Mouse (Mus musculus) embryonic fibroblast, embryonic 13.5 days (primary cell): Measurements from ENCODE around the gene Smg6.

ENCODE experiments used
- CTCF ChIP-seq: IDR thresholded peaks from 2 replicates; pipeline ENCODE4 v1.5.1; 2011; ENCODE audit warnings: mild to moderate bottlenecking, control low read depth, low read length, moderate library complexity, borderline replicate concordance; ENCODE audit not compliant: insufficient read depth
- POLR2A ChIP-seq: IDR thresholded peaks from 2 replicates; pipeline ENCODE4 v1.6.1; 2011; ENCODE audit warnings: low read depth, mild to moderate bottlenecking, control low read depth, low read length, moderate library complexity

- no peak for TF ChIP-seq CTCF
- TF ChIP-seq POLR2A: no peak
These were observed 157.4 kb downstream of the Smg6 start for GRCm38 (mm10) chr11:75083031-75083430.
